Mouse (Mus musculus) intestine, embryonic 15.5 days (tissue): ENCODE results near the gene Jagn1. TPM values are rescaled to one million over a fixed set of nuclear protein-coding genes. Genes with fewer than 3 reads are reported as not detected.

ENCODE experiments used
- ATAC-seq: fragments of 200-750 bp; cut with Nextera tagmentation; 2 replicates; pipeline ENCODE4 v1.8.0; 2017; ENCODE audit warnings: moderate TSS enrichment, moderate library complexity
- H3K27ac ChIP-seq: fragments of 300-500 bp; sonication (generic); 2 replicates; pipeline ENCODE4 v1.5.1; 2015; ENCODE audit warnings: mild to moderate bottlenecking, inconsistent platforms
- H3K27me3 ChIP-seq: fragments of 300-500 bp; sonication (generic); replicated peaks from 2 replicates; pipeline ENCODE4 v1.6.1; 2015; ENCODE audit warnings: inconsistent platforms
- H3K36me3 ChIP-seq: fragments of 300-500 bp; sonication (generic); 2 replicates; pipeline ENCODE4 v1.6.1; 2015; ENCODE audit warnings: inconsistent platforms
- H3K4me1 ChIP-seq: fragments of 300-500 bp; sonication (generic); replicated peaks from 2 replicates; pipeline ENCODE4 v1.6.1; 2015; ENCODE audit warnings: inconsistent platforms
- H3K4me2 ChIP-seq: fragments of 300-500 bp; sonication (generic); replicated peaks from 2 replicates; pipeline ENCODE4 v1.6.1; 2015; ENCODE audit warnings: mild to moderate bottlenecking, inconsistent platforms
- H3K4me3 ChIP-seq: fragments of 300-500 bp; sonication (generic); replicated peaks from 2 replicates; pipeline ENCODE4 v1.5.1; 2015; ENCODE audit warnings: inconsistent platforms
- H3K9ac ChIP-seq: fragments of 300-500 bp; sonication (generic); 2 replicates; pipeline ENCODE4 v1.6.1; 2015; ENCODE audit warnings: inconsistent platforms
- H3K9me3 ChIP-seq: fragments of 300-500 bp; sonication (generic); 2 replicates; pipeline ENCODE4 v1.6.1; 2016; ENCODE audit warnings: inconsistent platforms
- WGBS: fragments of 180-500 bp; shearing (Covaris S2); methylation state at CpG from one replicate; pipeline ENCODE4 v1.1.7; 2015; 5-methylcytosine and 5-hydroxymethylcytosine counted together
- polyA plus RNA-seq: library from polyadenylated mRNA; unstranded; fragments of >200 nt; fragmentation: Nextera tagmentation; extraction: Ambion mirVana; gene quantifications from 2 replicates; pipeline ENCODE4 v1.2.1, GENCODE M21; 2015

Jagn1 gene
- polyA plus RNA-seq, 1 experiment from 2014 or later = 83.8 TPM

- no peaks in the 10 kb centered on the region for H3K36me3 ChIP-seq
- 78% methylated on average over 10 of the region's 10 CpGs for WGBS
- H3K4me1 ChIP-seq = peaks cover 13% of the 10 kb centered on the region
- no peak overlapping the region for H3K27ac ChIP-seq
- H3K4me3 ChIP-seq = no peak overlapping the region
- peaks cover 24% of the 10 kb centered on the region for H3K27me3 ChIP-seq
- H3K9ac ChIP-seq = no peak overlapping the region
- no peaks in the 10 kb centered on the region for H3K9me3 ChIP-seq
- H3K4me2 ChIP-seq = no peak overlapping the region
- ATAC-seq = no peak
These were observed 36.5 kb downstream of the Jagn1 start for GRCm38 (mm10) chr6:113478906-113479305.

- H3K27ac ChIP-seq = no peak overlapping the region
- H3K27me3 ChIP-seq = peaks cover 24% of the 10 kb centered on the region
- 63% methylated on average over 18 of the region's 18 CpGs for WGBS
- peaks cover 15% of the 10 kb centered on the region for H3K4me1 ChIP-seq
- H3K9me3 ChIP-seq = no peaks in the 10 kb centered on the region
- no peak overlapping the region for H3K4me3 ChIP-seq
- ATAC-seq = no peak
- no peak overlapping the region for H3K9ac ChIP-seq
- no peak overlapping the region for H3K4me2 ChIP-seq
- H3K36me3 ChIP-seq = no peaks in the 10 kb centered on the region
These were observed 38.4 kb downstream of the Jagn1 start for GRCm38 (mm10) chr6:113480555-113481373.

- H3K9me3 ChIP-seq = no peaks in the 10 kb centered on the region
- H3K9ac ChIP-seq = peak overlapping the region; percentile 62
- no peaks in the 10 kb centered on the region for H3K36me3 ChIP-seq
- H3K4me3 ChIP-seq = peak overlapping the region; percentile 58
- H3K27ac ChIP-seq = peak overlapping the region; percentile 90
- H3K4me1 ChIP-seq = peaks cover 18% of the 10 kb centered on the region
- WGBS = 2% methylated on average over 65 of the region's 65 CpGs
- peak; percentile 61 for ATAC-seq
- peak overlapping the region; percentile 87 for H3K4me2 ChIP-seq
- H3K27me3 ChIP-seq = peaks cover 24% of the 10 kb centered on the region
These were observed 40.2 kb downstream of the Jagn1 start for GRCm38 (mm10) chr6:113482477-113483099.

DNA sequence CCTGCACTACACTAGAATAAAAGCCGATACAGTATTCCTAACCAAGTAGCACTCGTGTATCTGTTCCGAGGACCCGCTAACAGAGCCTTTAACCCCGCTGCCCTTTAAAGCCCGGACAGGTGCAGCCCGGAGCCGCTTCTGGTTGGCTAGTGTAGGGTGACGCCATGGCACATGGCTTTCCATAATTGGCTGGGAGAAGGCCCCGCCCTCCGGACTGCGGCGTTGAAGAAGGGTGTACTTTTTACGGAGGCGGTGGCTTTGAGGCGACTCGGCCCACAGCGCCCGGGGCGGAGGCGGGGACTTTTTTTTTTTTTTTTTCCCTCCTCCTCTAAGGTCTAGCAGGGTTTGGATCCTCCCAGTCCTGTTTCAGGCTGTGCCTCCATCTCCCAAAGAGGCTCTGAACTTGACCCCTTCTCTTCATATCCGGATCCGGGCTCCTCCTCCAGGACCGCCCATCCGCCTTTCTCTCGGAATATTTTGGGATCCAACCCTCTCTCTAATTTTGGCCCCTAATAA lies 40.8 kb downstream of the Jagn1 start, which contains the start of gene Creld1:
Gene Creld1, plus strand, starts transcription at position 198 of the 516 bp plus-strand sequence.
- Histone ChIP-seq H3K9me3 (no peaks in the 10 kb centered on the region), H3K4me2 (peak within 1 kb of the TSS; percentile 87), H3K27ac (peak within 1 kb of the TSS; percentile 90), H3K36me3 (no peaks in the 10 kb centered on the region), H3K27me3 (peaks cover 24% of the 10 kb centered on the region), H3K4me1 (peaks cover 23% of the 10 kb centered on the region), H3K4me3 (peak within 1 kb of the TSS; percentile 58), H3K9ac (peak within 1 kb of the TSS; percentile 62)
- under 1% methylated on average over 26 of the region's 26 CpGs for WGBS
- ATAC-seq = peak; percentile 97

DNA sequence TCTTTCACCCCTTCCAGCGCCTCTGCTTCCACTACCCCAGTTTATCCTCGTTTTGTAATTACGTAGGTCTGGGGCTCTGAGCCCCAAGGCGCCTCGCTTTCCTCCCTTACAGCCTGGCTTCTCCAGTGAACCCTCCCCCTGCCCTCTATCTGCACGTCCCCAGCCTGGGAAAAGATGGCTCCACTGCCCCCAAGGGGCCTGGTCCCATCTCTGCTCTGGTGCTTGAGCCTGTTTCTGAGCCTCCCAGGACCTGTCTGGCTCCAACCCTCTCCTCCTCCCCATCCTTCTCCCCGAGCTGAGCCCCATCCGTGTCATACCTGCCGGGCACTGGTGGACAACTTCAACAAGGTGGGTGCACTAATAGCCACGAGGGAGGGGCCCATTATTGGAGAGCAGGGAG lies 41.4 kb downstream of the Jagn1 start:
- Histone ChIP-seq H3K9me3 (no peaks in the 10 kb centered on the region), H3K27ac (peak overlapping the region; percentile 52), H3K4me3 (peak overlapping the region; percentile 58), H3K4me1 (peaks cover 23% of the 10 kb centered on the region), H3K36me3 (no peaks in the 10 kb centered on the region), H3K4me2 (peak overlapping the region; percentile 87), H3K9ac (peak overlapping the region; percentile 55), H3K27me3 (peaks cover 24% of the 10 kb centered on the region)
- ATAC-seq = peak; percentile 24
- WGBS = 7% methylated on average over 10 of the region's 10 CpGs

GRCm38 (mm10) chr6:113487125-113487576 lies 44.8 kb downstream of the Jagn1 start:
- ATAC-seq = 0 out of 2 replicates have a peak, but pooled peaks have one; percentile 15
- H3K4me2 ChIP-seq = no peak overlapping the region
- H3K27me3 ChIP-seq = peaks cover 6% of the 10 kb centered on the region; the same call in 1 of the 2 replicates
- no peak overlapping the region for H3K9ac ChIP-seq
- peaks cover 22% of the 10 kb centered on the region for H3K4me1 ChIP-seq
- H3K4me3 ChIP-seq = no peak overlapping the region
- 46% methylated on average over 7 of the region's 7 CpGs for WGBS
- no peaks in the 10 kb centered on the region for H3K9me3 ChIP-seq
- H3K36me3 ChIP-seq = peaks cover 10% of the 10 kb centered on the region; the same call in 1 of the 2 replicates
- H3K27ac ChIP-seq = no peak overlapping the region

DNA sequence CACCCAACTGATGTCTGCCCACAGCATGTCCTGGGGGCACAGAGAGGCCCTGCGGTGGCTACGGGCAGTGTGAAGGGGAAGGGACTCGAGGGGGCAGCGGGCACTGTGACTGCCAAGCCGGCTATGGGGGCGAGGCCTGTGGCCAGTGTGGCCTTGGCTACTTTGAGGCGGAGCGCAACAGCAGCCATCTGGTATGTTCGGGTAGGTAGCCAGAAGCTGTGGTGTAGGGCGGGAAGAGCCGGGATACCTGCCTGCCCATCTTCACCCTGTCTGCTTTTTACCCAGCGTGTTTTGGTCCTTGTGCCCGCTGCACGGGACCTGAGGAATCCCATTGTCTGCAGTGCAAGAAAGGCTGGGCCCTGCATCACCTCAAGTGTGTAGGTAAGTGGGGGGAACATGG lies 47.0 kb downstream of the Jagn1 start:
- WGBS = 95% methylated on average over 14 of the region's 14 CpGs
- H3K9me3 ChIP-seq = no peaks in the 10 kb centered on the region
- ATAC-seq = no peak
- no peak overlapping the region for H3K4me3 ChIP-seq
- H3K27ac ChIP-seq = no peak overlapping the region
- no peak overlapping the region for H3K9ac ChIP-seq
- no peak overlapping the region for H3K4me2 ChIP-seq
- H3K36me3 ChIP-seq = peaks cover 10% of the 10 kb centered on the region; the same call in 1 of the 2 replicates
- H3K4me1 ChIP-seq = peaks cover 7% of the 10 kb centered on the region; the same call in 1 of the 2 replicates
- H3K27me3 ChIP-seq = no peaks in the 10 kb centered on the region

- ATAC-seq = no peak
- Histone ChIP-seq H3K4me3 (no peak overlapping the region), H3K36me3 (peaks cover 10% of the 10 kb centered on the region; the same call in 1 of the 2 replicates), H3K27me3 (peaks cover 22% of the 10 kb centered on the region), H3K9ac (no peak overlapping the region), H3K27ac (no peak overlapping the region), H3K4me1 (peaks cover 13% of the 10 kb centered on the region), H3K4me2 (no peak overlapping the region), H3K9me3 (no peaks in the 10 kb centered on the region)
- WGBS = 76% methylated on average over 24 of the region's 24 CpGs
These were observed 49.9 kb downstream of the Jagn1 start for GRCm38 (mm10) chr6:113492101-113492864.

- Histone ChIP-seq H3K9ac (peak overlapping the region; percentile 47), H3K27ac (no peak overlapping the region), H3K9me3 (no peaks in the 10 kb centered on the region), H3K27me3 (peaks cover 22% of the 10 kb centered on the region), H3K4me1 (peaks cover 6% of the 10 kb centered on the region), H3K36me3 (peaks cover 9% of the 10 kb centered on the region; the same call in 1 of the 2 replicates), H3K4me2 (peak overlapping the region; percentile 86), H3K4me3 (peak overlapping the region; percentile 44)
- 1% methylated on average over 54 of the region's 54 CpGs for WGBS
- peak; percentile 90 for ATAC-seq
These were observed 52.0 kb downstream of the Jagn1 start for GRCm38 (mm10) chr6:113494258-113494788.

- H3K4me1 ChIP-seq = peaks cover 6% of the 10 kb centered on the region
- peak; percentile 18 for ATAC-seq
- 35% methylated on average over 28 of the region's 28 CpGs for WGBS
- peak overlapping the region; percentile 47; the same call in 1 of the 2 replicates for H3K9ac ChIP-seq
- peaks cover 23% of the 10 kb centered on the region for H3K27me3 ChIP-seq
- peak overlapping the region; percentile 44 for H3K4me3 ChIP-seq
- no peaks in the 10 kb centered on the region for H3K9me3 ChIP-seq
- H3K27ac ChIP-seq = no peak overlapping the region
- peaks cover 3% of the 10 kb centered on the region; the same call in 1 of the 2 replicates for H3K36me3 ChIP-seq
- H3K4me2 ChIP-seq = peak overlapping the region; percentile 86
These were observed 52.8 kb downstream of the Jagn1 start for GRCm38 (mm10) chr6:113495071-113495675.
